Mouse (Mus musculus) heart, adult 11 months (tissue): ENCODE measurements at regions not wholly inside any gene's neighbourhood (a gene's known extent, or its start where the extent isn't known, plus 50 kb on each side); places are given as distances from the start of the nearest gene placed in this dataset.

ENCODE experiments used
- DNase-seq: peaks from one replicate; pipeline ENCODE4 v3.0.0; 2022

DNA sequence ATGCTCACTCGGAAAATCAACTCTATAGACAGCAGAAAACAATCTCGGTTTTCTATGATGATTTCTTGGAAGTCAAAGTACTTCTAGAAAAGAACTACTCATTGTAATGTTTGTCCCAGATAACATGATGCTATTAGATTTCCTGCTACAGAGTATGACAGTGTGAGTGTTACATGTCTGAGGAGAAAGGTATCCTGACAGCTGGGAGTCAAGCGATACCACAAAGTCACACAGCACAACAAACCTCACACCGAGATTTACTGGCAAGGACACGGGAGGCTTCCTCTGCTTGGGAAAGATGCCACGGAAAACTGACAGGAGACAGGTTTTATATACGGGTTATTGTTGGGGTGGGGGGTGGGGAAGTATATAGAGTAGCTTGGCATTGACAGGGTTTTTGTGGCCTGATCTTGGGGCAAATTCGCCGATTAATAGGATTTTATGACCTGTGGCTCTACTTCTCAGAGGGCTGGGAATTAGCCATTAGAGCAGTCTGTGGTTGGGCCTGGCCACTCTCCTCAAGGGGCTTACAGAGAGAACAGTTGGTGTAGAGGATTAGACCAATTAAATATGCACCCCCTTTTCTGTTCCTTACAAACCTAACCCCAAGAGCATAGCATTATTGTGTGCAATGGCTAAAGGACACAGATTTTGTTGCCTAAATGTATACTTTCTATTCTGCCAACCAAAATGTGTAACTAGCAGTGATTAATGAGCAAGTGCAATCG is 209.2 kb upstream of the Sfrp2 start:
- peak; percentile 36 for DNase-seq

DNA sequence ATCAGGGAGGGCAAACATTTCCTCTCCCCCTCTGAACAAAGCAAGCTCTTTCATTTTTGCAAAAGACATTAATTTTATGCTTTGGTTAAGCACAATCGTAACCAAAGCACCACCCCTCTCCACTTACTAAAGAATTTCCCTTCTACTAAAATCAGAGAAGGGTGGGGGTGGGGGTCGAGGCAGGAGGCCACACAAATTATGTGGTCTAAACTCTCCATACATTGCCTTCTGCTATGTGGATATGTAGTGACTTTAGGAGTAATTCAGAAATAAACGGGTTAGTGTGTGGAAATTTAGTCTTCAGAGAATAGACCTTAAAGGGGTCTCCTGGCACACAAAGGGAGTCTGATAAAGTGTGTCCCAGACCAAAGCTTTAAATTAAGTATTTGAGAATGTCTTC is 204.1 kb upstream of the Sfrp2 start:
- DNase-seq: peak; percentile 6

DNA sequence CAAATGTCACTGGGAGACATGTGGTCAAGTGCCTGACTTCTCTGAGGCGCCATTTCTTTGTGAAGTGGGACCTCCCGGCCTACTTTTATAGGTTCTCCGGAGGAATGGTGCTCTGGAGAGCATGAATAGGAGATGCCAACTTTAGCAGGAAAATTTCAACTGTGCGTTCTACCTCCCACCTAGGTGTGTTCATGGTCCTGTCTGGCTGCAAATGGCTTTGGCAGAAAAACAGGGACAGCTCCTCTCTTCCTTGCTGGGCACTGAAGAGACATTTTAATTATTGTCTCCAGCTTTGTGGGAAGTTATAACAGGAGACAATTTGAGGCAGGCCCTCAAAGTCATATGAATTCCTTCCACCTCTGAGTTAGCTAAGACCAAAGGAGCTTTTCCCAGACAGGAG is 190.6 kb upstream of the Sfrp2 start:
- DNase-seq: peak; percentile 81

DNA sequence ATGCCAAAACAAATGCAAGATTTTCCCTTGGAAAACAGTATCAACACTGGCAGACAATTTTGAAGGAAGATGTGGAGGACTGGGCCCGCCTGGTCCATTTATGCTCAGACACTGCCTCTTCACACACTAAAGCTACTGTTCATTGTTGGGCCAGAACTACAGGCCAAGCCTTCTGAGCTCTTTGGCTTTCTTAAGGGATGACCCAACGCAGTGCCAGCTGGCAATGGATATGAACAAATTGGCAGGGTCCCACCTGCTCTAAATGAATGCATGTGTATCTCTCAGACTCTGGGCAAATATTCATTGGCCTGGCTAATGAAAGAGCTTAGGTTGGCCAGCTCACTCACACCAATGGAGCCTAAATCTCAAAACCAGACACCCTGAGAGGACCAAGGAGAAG is 190.0 kb upstream of the Sfrp2 start:
- peak; percentile 82 for DNase-seq

DNA sequence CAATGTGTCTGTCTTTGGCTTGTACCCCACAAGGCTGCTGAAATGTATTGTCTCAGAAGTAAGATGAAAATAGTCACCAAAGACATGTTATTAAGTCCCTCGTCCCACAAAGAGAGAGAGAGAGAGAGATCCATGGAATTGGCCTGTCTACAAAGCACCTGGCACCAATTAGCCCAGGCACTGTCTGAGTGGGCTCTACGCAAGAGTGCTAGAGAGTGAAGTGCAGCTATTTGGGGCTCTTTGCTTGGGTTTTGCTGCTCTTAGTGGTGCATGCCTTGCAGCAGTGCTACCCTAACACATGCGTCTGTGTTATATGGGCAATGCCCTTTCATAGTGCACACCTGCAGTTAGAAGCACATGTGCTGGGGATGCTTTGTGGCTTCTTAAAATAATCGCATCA is 185.4 kb upstream of the Sfrp2 start:
- peak; percentile 60 for DNase-seq

DNA sequence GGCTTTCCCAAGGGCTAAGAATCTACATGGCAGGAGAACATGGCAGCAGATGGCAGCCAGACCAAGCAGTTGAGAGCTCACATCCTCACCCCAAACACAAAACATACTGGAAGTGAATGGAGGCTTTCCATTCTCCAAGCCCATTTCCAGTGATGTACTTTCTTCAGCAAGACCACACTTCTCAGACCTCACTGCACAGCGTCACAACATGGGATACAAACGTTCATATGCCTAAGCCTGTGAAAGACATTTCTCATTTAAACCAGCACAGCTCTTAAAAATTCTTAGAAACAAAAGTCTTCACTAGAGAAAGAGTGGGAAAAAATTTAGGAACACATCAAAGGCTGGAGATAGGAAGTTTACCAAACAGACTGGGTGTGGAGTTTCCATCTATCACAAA is 183.9 kb upstream of the Sfrp2 start:
- DNase-seq: peak; percentile 69

DNA sequence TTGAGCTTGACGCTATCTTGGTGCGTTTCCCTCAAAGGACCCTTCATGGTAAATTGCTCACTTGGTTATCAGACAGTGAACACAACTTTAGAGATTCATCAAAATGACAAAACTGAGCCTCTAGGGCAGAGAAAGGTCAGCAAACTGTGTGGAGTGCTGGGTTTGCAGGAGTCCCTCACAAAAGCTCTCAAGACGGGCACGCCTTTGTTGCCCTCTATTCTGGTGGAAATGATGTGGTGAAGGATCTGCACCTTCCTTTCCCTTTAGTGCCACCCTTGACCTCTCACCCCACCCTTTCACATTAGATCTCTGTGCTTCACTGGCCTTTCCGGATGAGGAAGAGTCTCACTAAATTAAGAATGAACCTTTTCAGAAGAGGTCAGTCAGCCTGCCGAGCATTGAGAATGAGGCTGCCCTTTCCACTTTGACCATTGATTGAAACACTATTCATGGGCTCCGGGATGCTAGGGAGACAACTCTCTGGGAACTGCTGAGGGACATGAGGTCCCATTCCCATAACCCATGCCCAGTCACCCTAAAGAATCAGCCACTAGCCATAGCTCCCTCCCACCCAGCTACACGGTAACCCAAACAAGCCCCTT is 182.9 kb upstream of the Sfrp2 start:
- peak; percentile 70 for DNase-seq

DNA sequence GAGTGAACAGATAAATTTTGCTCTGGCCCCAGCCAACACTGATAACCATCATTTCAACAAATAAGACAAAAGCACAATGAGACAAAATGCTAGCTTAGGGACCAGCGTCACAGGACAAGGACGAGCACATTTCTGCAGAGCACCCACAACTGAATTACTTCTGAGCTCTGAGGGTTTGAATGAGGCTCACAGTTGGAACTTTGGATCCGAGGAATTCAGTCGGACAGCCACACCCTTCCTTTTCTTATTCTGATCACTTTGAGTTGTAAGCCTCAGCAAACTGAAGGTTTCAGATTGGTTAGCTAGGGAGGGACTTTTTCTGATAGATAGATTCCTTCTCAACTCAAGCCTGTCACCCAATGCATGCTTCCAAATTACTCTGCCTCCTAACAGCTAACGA is 180.0 kb upstream of the Sfrp2 start:
- peak; percentile 44 for DNase-seq

DNA sequence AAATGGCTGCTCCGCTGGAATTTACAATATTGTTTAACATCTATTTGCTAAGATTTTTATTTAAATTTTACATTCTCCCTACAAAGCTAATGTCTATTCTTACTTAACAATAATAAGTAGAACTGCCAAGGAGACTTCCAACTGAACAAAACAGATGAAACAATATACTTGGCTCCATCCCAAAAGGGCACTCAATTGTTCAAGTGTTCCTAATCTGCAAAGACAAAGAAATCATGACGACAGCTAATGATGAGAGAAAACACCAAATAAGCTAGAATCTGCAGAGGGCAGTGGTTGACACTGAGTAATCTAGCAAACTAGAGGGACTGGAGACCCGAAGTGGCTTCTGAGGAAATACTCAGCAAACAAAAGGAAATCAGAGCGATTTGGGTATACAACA is 179.6 kb upstream of the Sfrp2 start:
- DNase-seq: peak; percentile 1

DNA sequence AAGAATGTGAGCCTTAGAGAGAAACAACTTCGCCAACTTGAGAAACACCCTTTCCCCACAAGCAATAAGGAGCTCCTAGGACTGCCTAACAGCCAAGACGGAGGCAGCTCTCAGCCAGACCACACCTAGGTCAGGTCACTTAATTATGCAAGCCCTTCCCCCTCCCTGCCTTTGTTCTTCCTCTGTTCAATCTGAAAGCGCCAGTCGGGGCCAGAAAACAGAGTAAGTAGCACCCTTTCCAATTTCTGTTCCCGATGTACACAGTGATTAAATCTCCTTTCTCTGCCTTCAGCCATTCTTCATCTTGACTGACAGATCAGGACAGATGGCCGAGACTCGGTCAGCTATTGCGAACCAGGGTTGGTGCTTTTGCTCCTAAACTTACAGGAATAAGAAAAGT is 177.0 kb upstream of the Sfrp2 start:
- DNase-seq: peak; percentile 55

DNA sequence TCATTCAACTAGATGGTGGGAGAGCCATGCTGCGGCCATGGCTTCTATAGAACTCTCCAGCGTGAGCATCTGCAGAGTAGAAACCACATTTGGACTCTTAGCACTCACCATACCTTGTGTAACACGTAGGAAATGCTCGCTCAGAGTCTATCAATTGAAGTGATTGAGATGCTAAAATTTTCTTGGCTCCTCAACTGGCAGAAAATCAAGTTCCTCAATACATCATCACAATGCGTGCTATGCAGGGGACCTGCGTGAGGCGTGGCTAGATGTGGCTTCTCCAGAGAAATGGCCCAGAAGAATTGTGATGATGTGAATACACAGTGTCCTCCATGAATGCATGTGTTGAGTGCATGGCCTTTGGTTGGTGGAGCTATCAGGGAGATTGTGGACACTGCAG is 174.9 kb upstream of the Sfrp2 start:
- peak; percentile 53 for DNase-seq

DNA sequence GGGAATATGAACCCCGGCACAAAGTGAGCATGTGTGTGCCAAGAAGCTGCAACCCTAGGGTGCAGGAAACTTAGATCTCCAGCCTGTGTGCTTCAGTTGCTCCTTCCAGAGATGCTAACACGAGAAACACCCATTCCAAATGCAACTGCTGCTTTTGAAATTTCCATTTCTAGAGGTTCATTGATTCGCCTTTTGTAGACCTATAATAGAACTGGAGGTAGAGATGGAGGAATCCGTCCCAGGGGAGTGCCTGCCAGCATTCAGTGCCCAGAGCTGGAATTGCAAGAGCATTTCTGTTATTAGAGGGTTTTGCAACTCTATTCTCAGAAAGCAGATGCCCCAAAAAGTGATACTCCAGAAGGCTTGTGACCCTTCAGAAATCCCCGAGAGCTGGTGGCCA is 172.8 kb upstream of the Sfrp2 start:
- peak; percentile 66 for DNase-seq

DNA sequence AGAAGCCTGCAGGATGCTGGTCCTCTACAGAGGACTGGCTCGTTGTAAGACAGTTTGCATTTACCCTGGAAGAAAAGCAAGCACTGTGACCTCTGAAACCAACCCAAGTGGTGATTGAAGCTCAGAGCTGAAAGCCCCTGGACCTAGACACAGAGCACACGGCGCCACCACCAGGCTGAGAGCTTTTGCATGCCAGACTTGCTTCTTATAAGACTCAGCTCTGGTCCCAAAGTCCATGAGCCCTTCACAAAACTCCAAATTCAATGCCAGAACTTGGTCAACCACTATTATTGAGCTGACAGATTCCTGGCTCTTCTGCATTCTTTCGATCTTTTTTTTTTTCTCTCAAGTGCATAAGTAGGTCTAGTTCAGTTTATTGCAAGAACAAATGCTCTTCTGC is 164.6 kb upstream of the Sfrp2 start:
- peak; percentile 77 for DNase-seq

DNA sequence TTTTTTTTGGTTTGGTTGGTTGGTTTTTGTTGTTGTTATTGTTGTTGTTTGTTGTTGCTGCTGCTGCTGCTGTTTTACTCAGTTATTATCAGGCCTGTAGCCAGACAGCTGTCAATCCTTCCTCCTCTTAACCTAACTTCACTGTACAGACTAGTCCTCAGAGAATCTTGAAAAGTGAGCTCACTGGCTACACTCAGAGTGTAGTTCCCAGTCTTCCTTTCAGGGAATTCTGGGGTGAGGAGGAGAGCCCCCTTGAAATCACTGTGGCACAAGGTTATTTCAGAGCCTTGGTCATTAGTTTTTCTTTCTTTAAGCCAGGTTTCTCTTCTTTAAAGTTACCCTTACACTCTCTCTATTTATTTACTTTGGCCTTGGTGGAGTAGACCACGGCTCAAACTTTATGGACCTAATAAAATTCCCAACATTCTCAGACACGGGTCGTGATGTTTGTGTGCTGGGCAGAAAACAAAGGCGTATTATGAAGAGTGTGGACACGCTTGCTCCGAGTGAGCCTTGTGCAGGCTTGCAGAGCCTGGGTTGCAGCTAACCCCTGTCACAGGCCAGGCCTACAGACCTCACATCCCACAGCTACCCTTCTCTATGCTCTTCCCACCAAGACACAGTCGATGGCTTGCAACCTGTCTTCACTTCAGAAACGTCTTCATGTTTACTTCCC is 156.9 kb upstream of the Sfrp2 start:
- peak; percentile 76 for DNase-seq

DNA sequence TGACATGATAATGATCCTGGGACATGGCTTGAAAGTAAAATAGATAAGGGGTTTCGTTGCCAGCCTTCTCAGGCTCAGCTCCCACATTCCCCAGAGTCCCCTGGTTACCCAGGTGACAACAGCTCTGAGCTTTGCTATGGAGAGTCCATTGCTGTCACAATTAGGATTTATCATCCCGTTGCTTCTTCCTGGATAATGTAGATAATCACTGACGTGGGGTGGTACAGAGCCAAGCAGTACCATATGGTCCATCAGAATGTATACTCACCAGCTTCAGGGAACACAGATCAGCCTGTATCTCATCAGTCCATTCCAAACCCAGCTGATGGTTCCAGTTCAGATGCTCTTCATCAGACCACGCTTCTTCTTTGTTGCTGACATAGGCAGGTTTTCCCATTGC is 145.7 kb upstream of the Sfrp2 start:
- DNase-seq: peak; percentile 68

DNA sequence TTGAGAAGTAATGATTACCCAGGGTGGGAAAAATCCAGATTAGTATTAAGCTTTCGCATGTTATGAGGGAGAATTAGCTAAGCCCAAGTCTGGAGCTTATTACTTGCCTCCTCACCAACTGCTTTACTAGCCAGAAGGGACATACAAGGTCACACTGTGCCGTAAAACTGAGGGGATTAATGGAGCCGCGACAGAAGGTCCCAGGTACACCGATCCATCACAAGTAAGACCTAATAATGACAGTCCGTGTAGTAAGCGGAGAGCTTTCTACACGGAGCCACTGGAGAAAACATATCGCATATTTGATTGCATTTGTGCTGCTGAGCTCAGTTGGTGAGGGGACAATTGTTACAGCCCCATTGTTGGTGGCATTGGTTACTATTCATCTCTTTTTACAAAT is 133.1 kb upstream of the Sfrp2 start:
- no peak for DNase-seq

DNA sequence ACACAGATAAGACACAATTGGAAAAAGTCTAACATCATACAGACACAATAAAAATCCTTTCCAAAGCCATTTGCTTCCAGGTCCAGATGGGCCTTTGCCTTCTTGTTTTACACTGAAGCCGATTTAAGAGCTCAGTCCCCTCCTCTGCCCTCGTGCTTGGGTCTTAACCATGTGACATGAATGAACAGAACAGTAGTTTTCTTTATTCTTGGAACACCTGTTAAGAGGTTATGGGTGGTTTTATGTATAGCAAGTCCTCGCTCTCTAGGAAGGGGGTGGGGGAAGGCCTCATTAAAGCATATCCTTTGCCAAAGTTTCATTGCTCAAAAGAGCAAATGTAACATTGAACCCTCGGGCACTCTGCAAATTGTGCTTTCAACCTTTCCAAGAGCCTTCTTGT is 125.7 kb upstream of the Sfrp2 start:
- DNase-seq: peak; percentile 23

DNA sequence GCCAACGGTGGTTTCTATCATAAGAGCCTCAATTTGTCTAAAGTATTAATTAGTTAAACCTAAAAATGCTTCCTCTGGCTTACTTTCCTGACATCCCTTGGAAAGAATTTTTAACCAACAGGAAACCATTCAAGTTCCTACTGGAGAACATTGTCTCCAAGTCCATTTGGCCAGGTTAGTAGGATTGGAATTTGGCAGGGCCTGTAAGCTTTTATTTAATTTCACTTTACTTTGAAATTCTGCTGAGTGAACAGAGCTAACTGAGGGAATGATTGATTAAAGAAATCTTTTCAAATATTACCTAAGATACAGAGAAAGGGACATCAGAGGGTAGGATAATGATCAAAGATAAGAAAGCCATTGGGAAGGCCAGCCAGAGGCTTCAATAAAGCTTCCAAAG is 102.4 kb upstream of the Sfrp2 start:
- DNase-seq: no peak

DNA sequence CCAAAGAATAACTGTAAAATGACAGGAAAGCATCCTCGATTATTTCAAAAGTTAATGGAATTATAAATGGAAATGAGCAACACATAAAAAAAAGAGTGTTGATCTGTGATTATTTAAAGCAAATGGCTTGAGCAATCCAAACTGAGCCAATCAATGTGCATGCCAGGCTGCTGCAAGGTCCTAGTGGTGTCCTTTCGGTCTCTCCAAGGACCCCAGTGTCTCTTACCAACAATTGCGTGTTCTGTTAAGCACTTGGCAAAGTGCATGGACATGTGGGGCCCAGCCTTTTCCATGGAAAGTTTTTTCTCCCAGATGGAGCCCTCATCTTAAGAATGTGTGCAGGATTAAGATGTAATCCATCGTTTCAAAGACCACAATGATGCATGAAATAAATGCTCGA is 90.0 kb upstream of the Sfrp2 start:
- no peak for DNase-seq

DNA sequence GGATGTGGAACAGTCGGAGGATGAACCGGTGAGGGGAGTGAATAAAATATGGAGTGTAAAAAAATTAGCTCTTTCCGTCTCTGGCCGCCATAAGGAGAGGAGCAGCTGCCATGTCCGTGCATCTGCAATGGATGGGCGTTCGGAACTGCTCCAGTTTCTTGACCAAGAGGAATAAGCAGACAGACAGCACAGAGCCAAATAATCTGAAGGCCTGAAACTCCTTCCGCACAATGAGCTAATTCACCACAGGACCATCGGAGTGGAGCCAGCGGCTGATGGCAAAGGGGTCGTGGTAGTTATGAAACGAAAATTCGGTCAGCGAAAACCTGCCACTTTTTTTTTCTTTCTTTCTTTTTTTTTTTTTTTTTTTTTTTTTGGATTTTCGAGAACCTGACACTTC is 79.5 kb upstream of the Sfrp2 start:
- DNase-seq: no peak

DNA sequence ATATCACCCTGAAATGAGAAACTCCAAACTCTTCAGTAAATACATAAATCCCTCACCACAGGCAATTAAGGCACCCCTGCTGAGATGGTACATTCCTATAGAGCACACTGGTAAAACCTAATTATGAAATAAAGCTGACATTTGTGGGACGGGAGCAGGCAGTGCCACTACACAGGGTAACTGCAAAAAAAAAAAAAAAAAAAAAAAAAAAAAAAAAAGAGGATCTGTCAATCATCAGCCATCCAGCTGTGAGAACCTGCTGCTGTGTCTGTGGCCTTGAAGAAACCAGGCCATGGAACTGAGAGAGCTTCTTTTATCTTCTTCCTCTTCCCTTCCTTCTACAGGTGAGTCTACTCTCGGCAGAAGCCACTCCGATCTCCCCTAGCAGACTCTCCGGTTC is 78.6 kb upstream of the Sfrp2 start:
- no peak for DNase-seq

DNA sequence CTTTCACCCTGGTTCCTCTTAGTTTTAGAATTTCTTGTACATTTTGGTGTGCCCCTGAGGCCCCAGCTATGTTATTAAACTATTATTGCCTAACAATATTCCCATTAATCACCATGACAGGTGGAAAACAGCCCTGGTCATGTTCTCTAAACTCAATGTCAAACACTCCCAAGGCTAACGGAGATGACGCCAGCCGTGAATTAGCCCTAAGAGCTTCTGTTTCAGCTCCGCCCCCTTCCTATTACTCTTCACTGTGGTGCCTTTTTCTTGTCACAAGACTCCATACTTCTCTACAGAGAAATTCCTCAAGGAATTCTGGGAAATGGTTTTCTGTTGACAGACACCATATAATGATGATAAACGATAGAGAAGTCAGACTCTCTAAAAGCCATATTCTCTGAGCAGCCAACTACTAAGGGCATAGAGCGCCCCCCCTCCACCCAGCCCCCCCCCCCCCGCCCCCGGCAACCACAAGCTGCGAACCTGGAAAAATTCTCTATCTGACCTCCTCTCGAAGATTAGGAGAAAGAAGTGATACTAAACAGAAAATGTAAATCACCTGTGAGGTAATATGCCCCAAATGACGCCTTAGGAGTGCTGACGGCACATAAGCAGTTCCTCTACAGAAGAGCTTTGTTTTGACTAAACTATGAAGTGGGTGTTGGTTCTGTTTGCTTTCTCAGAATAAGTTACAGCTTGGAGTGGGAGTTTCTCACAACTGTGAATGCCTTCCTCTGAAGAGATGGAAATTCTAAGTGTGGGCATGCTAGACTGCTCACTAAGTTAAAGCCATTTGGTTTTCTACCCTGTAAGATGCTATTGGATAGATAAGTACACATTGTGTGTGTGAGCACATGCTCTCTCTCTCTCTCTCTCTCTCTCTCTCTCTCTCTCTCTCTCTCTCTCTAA is 76.8 kb upstream of the Sfrp2 start:
- no peak for DNase-seq

DNA sequence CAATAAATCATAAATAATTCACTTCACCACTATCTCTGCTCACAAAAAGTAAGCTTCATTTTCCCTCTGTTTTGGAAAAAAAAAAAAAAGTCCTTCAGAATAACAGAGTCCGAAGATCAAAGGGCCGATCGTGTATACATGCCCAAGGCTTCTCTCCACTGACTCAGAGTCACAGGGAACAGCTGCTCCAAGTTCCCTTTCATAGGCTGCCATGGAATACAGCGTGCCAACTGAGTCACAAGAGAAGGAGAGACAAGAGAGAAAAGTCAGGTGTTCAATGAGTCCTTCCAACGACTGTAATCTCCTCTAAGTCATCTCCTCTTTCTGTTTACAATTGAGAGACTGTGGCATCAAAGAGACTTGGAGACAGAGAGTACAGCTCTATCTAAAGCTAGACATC is 71.6 kb upstream of the Sfrp2 start:
- DNase-seq: peak; percentile 59
